9 mouse cellular contexts compared by ENCODE assay signal in the genomic region with DNA sequence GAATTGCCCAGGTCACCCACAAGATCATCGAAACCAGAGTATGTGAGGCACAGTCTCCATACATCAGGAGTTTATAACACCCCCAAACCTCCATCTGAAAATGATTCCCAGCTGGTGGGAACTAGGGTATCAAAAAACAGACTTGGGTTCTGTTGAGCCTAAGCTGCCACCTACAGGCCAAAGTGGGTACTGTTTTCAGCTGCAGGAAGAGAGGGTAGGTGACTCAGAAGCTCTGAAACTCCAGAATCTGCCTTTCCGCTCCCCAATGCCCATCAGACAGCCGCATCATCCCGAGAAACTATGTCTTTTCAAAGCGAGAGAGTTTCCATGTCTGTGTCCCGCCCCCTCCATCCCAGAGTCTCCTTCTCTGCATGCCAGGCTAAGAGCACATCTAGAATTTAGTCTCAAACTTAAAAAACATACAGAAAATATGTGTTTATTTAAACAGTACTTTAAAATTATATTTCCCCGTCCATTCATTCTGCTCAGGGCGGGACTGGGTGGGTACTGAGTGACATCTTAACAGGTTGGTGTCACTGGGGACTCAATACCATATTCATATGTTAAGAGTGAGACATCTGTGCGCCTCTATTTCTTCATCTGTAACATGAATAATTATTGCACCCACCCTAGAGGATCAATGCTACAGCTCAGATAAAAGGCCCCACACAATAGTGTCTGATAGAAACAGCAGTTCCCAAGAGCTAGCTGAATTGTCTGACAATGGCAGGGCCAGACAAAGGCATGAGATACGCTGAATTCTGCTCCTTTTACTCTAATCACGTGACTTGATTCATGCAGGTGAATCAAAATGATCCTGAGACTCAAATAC. TPM values are rescaled to one million over a fixed set of nuclear protein-coding genes. Genes with fewer than 3 reads are reported as not detected.
DNase-seq lines count a peak whose midpoint lies in the region; ATAC-seq lines count a peak whose summit lies in the region.
"Had no signal": no experiment of that assay in that cellular context is flagged by ENCODE, and none has a peak within 500 bp of the region (broad histone marks: within the 10 kb centered on the region; RNA-seq: fewer than 3 reads in every experiment).

No protein-coding gene starts in this region.

- peaks cover 13% of the 10 kb centered on the region for H3K27me3 ChIP-seq in midbrain, embryonic 13.5 days
- H3K27me3 ChIP-seq in splenic B cell, adult 2 months (ENCODE audit: control insufficient read depth, insufficient read depth, low read length, poor library complexity, severe bottlenecking): no peaks in the 10 kb centered on the region
- H3K27me3 ChIP-seq: stomach, embryonic 15.5 days had no signal

- no peak overlapping the region for H3K4me3 ChIP-seq in midbrain, embryonic 13.5 days (replicated peaks)
- H3K4me3 ChIP-seq: stomach, embryonic 15.5 days had no signal

- H3K27ac ChIP-seq in midbrain, embryonic 13.5 days: no peak overlapping the region
- H3K27ac ChIP-seq: stomach, embryonic 15.5 days had no signal

- ATAC-seq in common myeloid progenitor, adult 5-6 weeks (replicated peaks; ENCODE audit: low read depth, poor library complexity, severe bottlenecking): peak; percentile 66
- ATAC-seq in midbrain, embryonic 13.5 days: peak; percentile 70

- H3K4me2 ChIP-seq in midbrain, embryonic 13.5 days (replicated peaks): no peak overlapping the region
- H3K4me2 ChIP-seq: stomach, embryonic 15.5 days had no signal

- no peaks in the 10 kb centered on the region for H3K9me3 ChIP-seq in midbrain, embryonic 13.5 days
- H3K9me3 ChIP-seq: stomach, embryonic 15.5 days had no signal

- H3K36me3 ChIP-seq in midbrain, embryonic 13.5 days: no peaks in the 10 kb centered on the region
- H3K36me3 ChIP-seq in splenic B cell, adult 2 months (ENCODE audit: control insufficient read depth, insufficient read depth, low read length, poor library complexity, severe bottlenecking): no peaks in the 10 kb centered on the region
- H3K36me3 ChIP-seq: stomach, embryonic 15.5 days had no signal

- 23% methylated on average over 11 of the region's 11 CpGs for WGBS in midbrain, embryonic 13.5 days

- intact Hi-C loops in gastrocnemius, postnatal 14 days (cut with DNase I; ENCODE audit: low total_unique reads): loop anchor here (2.0 to 5.0 kb wide), 2 partner anchors 125 to 239 kb away; a partner anchor contains a TSS

- no peaks in the 10 kb centered on the region for H3K4me1 ChIP-seq in midbrain, embryonic 13.5 days (replicated peaks)
- H3K4me1 ChIP-seq: stomach, embryonic 15.5 days had no signal

- no peak overlapping the region for H3K9ac ChIP-seq in midbrain, embryonic 13.5 days (replicated peaks)
- H3K9ac ChIP-seq: stomach, embryonic 15.5 days had no signal

- peak; percentile 74 for DNase-seq in layer of hippocampus, adult 11-12 months (ENCODE audit: low spot score)
- DNase-seq in layer of hippocampus, adult 9-11 months: no peak
- peak; percentile 77 for DNase-seq in WW6 (ENCODE audit: low read depth, low spot score)
- DNase-seq in gastrocnemius, postnatal 14 days: peak; percentile 73
- DNase-seq in layer of hippocampus, postnatal 25 days (ENCODE audit: extremely low spot score in 1 of 2, low spot score in 1 of 2): peak; percentile 49 to 84
- peak; percentile 78 for DNase-seq in splenic B cell, adult 2 months (ENCODE audit: low read depth, low spot score)

RNA-seq across cellular contexts. Expression of a gene that starts 34.1 kb away (rescaled TPM):
- not detected in 2 replicates for total RNA-seq in common myeloid progenitor, adult 5-6 weeks (2017)
- 10 to 100 TPM; 33.8 to 49.2 TPM for total RNA-seq in gastrocnemius, postnatal 14 days (2021)
- total RNA-seq in layer of hippocampus, postnatal 25 days (2021): under 1 TPM; 0.59 to 0.66 TPM
- 0.35 and 0.39 TPM in 2 replicates for polyA plus RNA-seq in midbrain, embryonic 13.5 days (2015; fragmentation: Nextera tagmentation; extraction: Ambion mirVana)

RNA-seq across cellular contexts. Expression of a gene that starts 58.6 kb away (rescaled TPM):
- total RNA-seq in common myeloid progenitor, adult 5-6 weeks (2017): not detected in 2 replicates
- 1,000 to 10,000 TPM; 1,817 to 1,833 TPM for total RNA-seq in gastrocnemius, postnatal 14 days (2021)
- total RNA-seq in layer of hippocampus, postnatal 25 days (2021): under 1 TPM; 0.16 to 0.17 TPM
- polyA plus RNA-seq in midbrain, embryonic 13.5 days (2015; fragmentation: Nextera tagmentation; extraction: Ambion mirVana): not detected in 2 replicates
- polyA plus RNA-seq: stomach, embryonic 15.5 days had no signal

RNA-seq across cellular contexts. Expression of a gene that starts 59.8 kb away (rescaled TPM):
- 24.5 and 25.7 TPM in 2 replicates for total RNA-seq in common myeloid progenitor, adult 5-6 weeks (2017)
- total RNA-seq in gastrocnemius, postnatal 14 days (2021): 1 to 10 TPM; 8.5 to 8.6 TPM
- 1 to 10 TPM; 8.3 to 9.5 TPM for total RNA-seq in layer of hippocampus, postnatal 25 days (2021)
- polyA plus RNA-seq in midbrain, embryonic 13.5 days (2015; fragmentation: Nextera tagmentation; extraction: Ambion mirVana): 15.1 and 16.4 TPM in 2 replicates

RNA-seq across cellular contexts. Expression of a gene that starts 59.8 kb away (rescaled TPM):
- 13.6 and 15.1 TPM in 2 replicates for total RNA-seq in common myeloid progenitor, adult 5-6 weeks (2017)
- 1 to 10 TPM; 5.6 to 7.8 TPM for total RNA-seq in gastrocnemius, postnatal 14 days (2021)
- 10 to 100 TPM; 20.9 to 29.2 TPM for total RNA-seq in layer of hippocampus, postnatal 25 days (2021)
- 37.0 and 38.5 TPM in 2 replicates for polyA plus RNA-seq in midbrain, embryonic 13.5 days (2015; fragmentation: Nextera tagmentation; extraction: Ambion mirVana)

Comparison
In these comparisons a context has a peak if more than half of its experiments do, and no peak if none do; other contexts are left out.
1. RNA of a gene that starts 34.1 kb away (total RNA-seq): 33.8 to 49.2 TPM in gastrocnemius, postnatal 14 days; 0.59 to 0.66 TPM in layer of hippocampus, postnatal 25 days and not detected in common myeloid progenitor, adult 5-6 weeks; every median in the first group is over 10 times any median in the second.
2. RNA of a gene that starts 58.6 kb away (total RNA-seq): 1,817 to 1,833 TPM in gastrocnemius, postnatal 14 days; 0.16 to 0.17 TPM in layer of hippocampus, postnatal 25 days and not detected in common myeloid progenitor, adult 5-6 weeks; every median in the first group is over 1,000 times any median in the second.